Mouse (Mus musculus) hindbrain, embryonic 13.5 days (tissue): ENCODE measurements at regions not wholly inside any gene's neighbourhood (a gene's known extent, or its start where the extent isn't known, plus 50 kb on each side); places are given as distances from the start of the nearest gene placed in this dataset.

Experiments used
- ATAC-seq: fragments of 200-750 bp; cut with Nextera tagmentation; 2 replicates; pipeline ENCODE4 v1.8.0; 2017; ENCODE audit warnings: moderate TSS enrichment; ENCODE audit not compliant: low FRiP score
- H3K27ac ChIP-seq: fragments of 300-500 bp; sonication (generic); 2 replicates; pipeline ENCODE4 v1.5.1; 2015; ENCODE audit warnings: inconsistent platforms, mild to moderate bottlenecking, moderate library complexity
- H3K27me3 ChIP-seq: fragments of 300-500 bp; sonication (generic); 2 replicates; pipeline ENCODE4 v1.6.1; 2015; ENCODE audit warnings: mild to moderate bottlenecking, inconsistent platforms
- H3K36me3 ChIP-seq: fragments of 300-500 bp; sonication (generic); 2 replicates; pipeline ENCODE4 v1.6.1; 2015; ENCODE audit warnings: mild to moderate bottlenecking, inconsistent platforms
- H3K4me1 ChIP-seq: fragments of 300-500 bp; sonication (generic); replicated peaks from 2 replicates; pipeline ENCODE4 v1.6.1; 2015; ENCODE audit warnings: inconsistent platforms
- H3K4me2 ChIP-seq: fragments of 300-500 bp; sonication (generic); 2 replicates; pipeline ENCODE4 v1.6.1; 2015; ENCODE audit warnings: inconsistent platforms, mild to moderate bottlenecking, moderate library complexity
- H3K4me3 ChIP-seq: fragments of 300-500 bp; sonication (generic); 2 replicates; pipeline ENCODE4 v1.5.1; 2015; ENCODE audit warnings: mild to moderate bottlenecking, inconsistent platforms
- H3K9ac ChIP-seq: fragments of 300-500 bp; sonication (generic); 2 replicates; pipeline ENCODE4 v1.6.1; 2015; ENCODE audit warnings: mild to moderate bottlenecking, inconsistent platforms
- H3K9me3 ChIP-seq: fragments of 300-500 bp; sonication (generic); 2 replicates; pipeline ENCODE4 v1.6.1; 2016; ENCODE audit warnings: inconsistent platforms
- WGBS: fragments of 180-500 bp; shearing (Covaris S2); methylation state at CpG from one replicate; pipeline ENCODE4 v1.1.7; 2015; 5-methylcytosine and 5-hydroxymethylcytosine counted together

DNA sequence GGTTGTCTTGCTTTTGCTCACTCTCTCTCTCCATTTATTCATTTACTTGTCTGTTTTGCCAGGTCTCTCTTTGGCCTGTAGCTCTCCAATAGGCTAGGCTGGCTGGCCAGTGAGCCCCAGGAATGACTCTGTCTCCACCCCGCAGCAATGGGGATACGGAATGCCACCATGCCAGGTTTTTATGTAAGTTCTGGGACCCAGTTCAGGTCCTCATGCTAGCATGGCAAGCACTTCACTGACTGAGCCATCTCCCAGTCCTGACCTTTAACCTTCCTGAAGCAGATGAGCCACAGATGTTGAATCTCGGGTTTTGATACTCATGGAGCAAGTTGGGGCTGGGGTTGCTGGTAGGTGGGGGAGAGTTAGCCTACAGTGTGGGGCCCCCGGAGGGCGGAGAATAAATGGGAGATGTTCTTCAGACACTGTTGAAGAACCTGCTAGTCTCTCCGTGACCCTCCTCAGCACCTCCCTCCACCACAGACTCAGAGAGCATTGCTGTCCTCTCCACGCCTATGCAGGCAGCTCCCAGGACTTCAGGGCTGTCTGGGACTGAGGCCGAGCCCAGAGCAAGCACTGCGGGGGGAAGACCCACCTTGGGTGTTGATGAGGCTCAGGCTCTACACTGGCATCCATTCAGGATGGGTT is 83.9 kb downstream of the Gm11733 start:
- peaks cover 15% of the 10 kb centered on the region; the same call in 1 of the 2 replicates for H3K4me1 ChIP-seq
- H3K36me3 ChIP-seq: no peaks in the 10 kb centered on the region
- 87% methylated on average over 9 of the region's 9 CpGs for WGBS
- no peaks in the 10 kb centered on the region; the same call in 1 of the 2 replicates for H3K9me3 ChIP-seq
- no peak overlapping the region for H3K27ac ChIP-seq
- H3K4me3 ChIP-seq: no peak overlapping the region
- H3K4me2 ChIP-seq: no peak overlapping the region
- ATAC-seq: no peak
- no peak overlapping the region for H3K9ac ChIP-seq
- 0 out of 2 replicates have a peak, but pooled peaks cover 2% of the 10 kb centered on the region for H3K27me3 ChIP-seq

DNA sequence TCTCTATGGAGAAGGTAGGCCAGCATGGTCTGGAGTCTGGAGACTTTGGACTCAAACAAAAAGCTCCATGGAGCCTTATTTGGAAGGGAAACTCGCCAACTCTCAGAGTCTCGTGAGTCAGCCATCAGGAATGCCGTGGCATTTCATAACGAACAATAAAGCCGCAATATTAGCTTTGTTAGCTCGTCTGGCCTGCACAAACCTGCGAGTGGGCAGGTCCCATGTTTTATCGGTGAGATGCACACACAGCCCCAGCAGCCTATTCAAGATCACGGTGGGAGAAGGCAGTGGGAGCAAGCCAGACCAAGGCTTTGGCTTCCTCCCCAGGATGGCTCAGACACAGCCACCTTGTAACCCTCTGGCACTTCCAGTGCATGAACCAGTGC is 84.4 kb downstream of the Gm11733 start:
- H3K9me3 ChIP-seq: no peaks in the 10 kb centered on the region; the same call in 1 of the 2 replicates
- H3K4me3 ChIP-seq: no peak overlapping the region
- H3K27ac ChIP-seq: no peak overlapping the region
- no peak overlapping the region for H3K4me2 ChIP-seq
- H3K4me1 ChIP-seq: peaks cover 15% of the 10 kb centered on the region; the same call in 1 of the 2 replicates
- H3K27me3 ChIP-seq: 0 out of 2 replicates have a peak, but pooled peaks cover 2% of the 10 kb centered on the region
- 72% methylated on average over 9 of the region's 9 CpGs for WGBS
- no peak for ATAC-seq
- no peaks in the 10 kb centered on the region for H3K36me3 ChIP-seq
- no peak overlapping the region for H3K9ac ChIP-seq

DNA sequence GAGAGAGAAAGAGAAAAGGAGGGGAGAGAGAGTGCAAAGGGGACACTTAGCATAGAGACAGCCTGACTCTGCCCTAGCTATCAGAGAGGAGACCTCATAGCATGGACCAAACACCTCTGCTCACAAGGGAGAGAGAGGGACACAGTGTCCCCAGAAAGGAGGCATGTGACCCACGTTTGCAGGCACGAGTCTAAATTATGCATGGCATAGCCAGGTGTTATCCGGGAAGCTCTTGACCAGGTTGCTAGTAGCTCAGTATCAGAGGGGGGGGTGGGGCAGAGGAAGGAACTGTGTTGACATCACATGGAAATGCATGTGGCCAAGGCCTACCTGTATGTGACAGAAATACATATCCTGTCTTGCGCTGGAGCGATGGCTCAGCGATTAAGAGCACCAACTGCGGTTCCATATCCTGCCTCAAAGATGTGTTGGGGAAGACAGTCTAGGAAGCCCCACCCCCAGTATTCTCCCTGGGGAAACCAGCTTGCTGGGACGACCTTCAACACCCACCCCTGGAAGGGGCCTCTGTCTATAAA is 84.5 kb upstream of the Tnrc6c start:
- 73% methylated on average over 8 of the region's 8 CpGs for WGBS
- no peak for ATAC-seq
- no peak overlapping the region for H3K27ac ChIP-seq

DNA sequence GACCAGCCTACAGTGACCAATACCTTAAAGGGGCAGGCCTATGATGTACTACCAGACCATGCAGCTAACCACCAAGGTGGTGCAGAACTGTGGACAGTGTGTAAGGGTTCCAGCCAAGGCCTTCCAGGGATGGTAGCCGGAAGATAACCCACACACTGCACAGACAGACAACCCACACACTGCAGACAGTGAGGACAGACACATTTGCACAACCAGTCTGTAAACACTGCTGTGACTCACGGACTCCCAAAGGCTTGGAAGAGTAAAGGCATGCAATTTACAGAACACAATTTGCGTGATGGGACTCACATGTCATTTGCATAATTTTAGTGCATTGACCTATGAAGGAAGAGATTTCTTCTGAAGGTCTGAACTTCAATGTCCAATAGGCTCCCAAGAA is 82.2 kb upstream of the Tnrc6c start:
- no peak overlapping the region for H3K4me2 ChIP-seq
- 0 out of 2 replicates have a peak, but pooled peaks cover 2% of the 10 kb centered on the region for H3K27me3 ChIP-seq
- H3K9ac ChIP-seq: no peak overlapping the region
- H3K4me1 ChIP-seq: peaks cover 9% of the 10 kb centered on the region; the same call in 1 of the 2 replicates
- no peaks in the 10 kb centered on the region for H3K9me3 ChIP-seq
- ATAC-seq: no peak
- H3K27ac ChIP-seq: no peak overlapping the region
- no peaks in the 10 kb centered on the region for H3K36me3 ChIP-seq
- no peak overlapping the region for H3K4me3 ChIP-seq
- WGBS: 94% methylated on average over 3 of the region's 3 CpGs

More for the DNA sequence above, 84.5 kb upstream of the Tnrc6c start:
- H3K4me3 ChIP-seq: no peak overlapping the region
- H3K36me3 ChIP-seq: no peaks in the 10 kb centered on the region
- 0 out of 2 replicates have a peak, but pooled peaks cover 2% of the 10 kb centered on the region for H3K27me3 ChIP-seq
- H3K4me1 ChIP-seq: peaks cover 15% of the 10 kb centered on the region; the same call in 1 of the 2 replicates
- H3K9me3 ChIP-seq: no peaks in the 10 kb centered on the region; the same call in 1 of the 2 replicates
- no peak overlapping the region for H3K4me2 ChIP-seq
- no peak overlapping the region for H3K9ac ChIP-seq

DNA sequence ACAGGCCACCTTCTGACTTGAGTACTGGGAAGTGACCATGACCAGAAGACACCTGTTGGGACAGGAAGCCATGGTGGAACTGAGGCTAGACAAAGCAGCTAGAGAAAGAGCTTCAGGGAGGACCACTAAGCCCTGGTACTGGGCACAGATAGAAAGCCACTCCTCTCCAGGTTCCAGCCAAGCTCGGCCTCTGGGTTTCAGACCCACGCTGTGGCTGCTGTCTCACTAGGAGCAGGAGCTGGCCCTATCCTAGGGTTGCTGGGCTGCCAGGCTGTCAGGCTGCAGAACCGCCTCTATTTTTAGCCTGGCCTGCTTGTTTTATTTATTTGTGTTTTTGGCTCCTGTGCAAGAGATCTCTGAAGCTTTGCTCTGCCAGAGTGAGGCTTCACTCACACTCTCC is 79.4 kb upstream of the Tnrc6c start:
- no peak overlapping the region for H3K4me2 ChIP-seq
- no peaks in the 10 kb centered on the region for H3K27me3 ChIP-seq
- no peak for ATAC-seq
- H3K9me3 ChIP-seq: no peaks in the 10 kb centered on the region
- WGBS: 66% methylated on average over 3 of the region's 3 CpGs
- no peak overlapping the region for H3K4me3 ChIP-seq
- H3K36me3 ChIP-seq: no peaks in the 10 kb centered on the region
- peaks cover 11% of the 10 kb centered on the region for H3K4me1 ChIP-seq
- no peak overlapping the region for H3K9ac ChIP-seq
- H3K27ac ChIP-seq: no peak overlapping the region

DNA sequence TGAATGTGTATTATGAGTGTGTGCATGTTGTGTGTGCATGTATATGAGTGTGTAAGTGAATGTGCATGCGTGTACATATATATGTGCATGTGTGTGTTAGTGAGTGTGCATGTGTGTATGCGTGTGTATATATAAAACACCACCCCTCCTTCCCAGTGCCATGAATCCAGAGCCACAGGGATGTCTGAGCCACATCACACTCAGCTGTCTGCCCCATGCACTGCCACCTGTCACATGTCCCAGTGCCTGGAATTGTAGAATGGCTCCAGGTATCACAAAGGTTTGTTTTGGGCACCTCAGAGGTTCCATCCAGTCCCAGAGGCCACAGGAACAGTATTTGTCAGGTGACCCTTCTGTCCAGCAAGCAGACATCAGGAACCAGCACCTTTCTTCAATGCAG is 75.0 kb upstream of the Tnrc6c start:
- ATAC-seq: no peak
- 96% methylated on average over 2 of the region's 2 CpGs for WGBS
- Histone ChIP-seq H3K27me3 (no peaks in the 10 kb centered on the region), H3K4me2 (no peak overlapping the region), H3K4me1 (peaks cover 18% of the 10 kb centered on the region), H3K27ac (no peak overlapping the region), H3K9ac (no peak overlapping the region), H3K9me3 (no peaks in the 10 kb centered on the region), H3K4me3 (no peak overlapping the region), H3K36me3 (no peaks in the 10 kb centered on the region)

DNA sequence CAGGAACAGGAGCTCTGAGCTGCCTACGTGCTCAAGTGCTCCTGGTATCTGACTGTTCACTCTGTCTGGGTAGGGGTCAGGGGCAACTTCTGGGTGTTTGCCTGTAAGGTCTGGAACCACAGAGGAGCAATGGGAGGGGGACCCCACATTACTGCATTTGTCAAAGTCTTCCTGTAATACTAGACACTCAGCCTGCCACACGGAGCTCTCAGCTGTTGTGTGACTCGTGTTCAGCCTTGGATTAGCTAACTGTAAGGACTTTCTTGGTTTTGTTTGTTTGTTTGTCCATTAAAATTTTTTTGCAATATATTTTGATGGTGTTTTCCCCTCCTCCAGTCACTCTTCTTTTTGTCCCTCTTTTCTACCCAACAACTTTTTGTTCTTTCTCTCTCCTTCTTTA is 74.4 kb upstream of the Tnrc6c start:
- Histone ChIP-seq H3K9ac (no peak overlapping the region), H3K27ac (no peak overlapping the region), H3K4me1 (peaks cover 18% of the 10 kb centered on the region), H3K4me2 (no peak overlapping the region), H3K9me3 (no peaks in the 10 kb centered on the region), H3K27me3 (no peaks in the 10 kb centered on the region), H3K4me3 (no peak overlapping the region), H3K36me3 (no peaks in the 10 kb centered on the region)
- no peak for ATAC-seq
- WGBS: 50% methylated on average over 3 of the region's 3 CpGs

DNA sequence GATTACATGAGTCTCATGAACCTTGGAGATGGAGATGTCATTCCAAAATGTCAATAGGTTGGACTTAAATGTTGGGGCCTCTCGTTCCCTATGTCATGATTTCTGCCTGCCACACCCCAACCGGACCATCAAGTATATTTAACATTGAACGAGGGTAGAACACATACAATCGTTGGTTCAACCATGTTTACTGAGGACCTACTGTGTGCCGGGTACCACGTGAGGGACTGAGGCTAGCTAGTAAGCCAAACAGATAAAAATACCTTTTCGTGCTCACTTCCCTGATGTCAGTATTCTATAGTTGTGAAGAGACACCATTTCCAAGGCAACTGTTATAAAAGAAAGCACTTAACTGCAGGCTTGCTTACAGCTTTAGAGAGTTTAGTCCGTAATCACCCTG is 70.6 kb upstream of the Tnrc6c start:
- no peaks in the 10 kb centered on the region for H3K9me3 ChIP-seq
- no peak for ATAC-seq
- H3K4me1 ChIP-seq: peaks cover 23% of the 10 kb centered on the region
- no peaks in the 10 kb centered on the region for H3K27me3 ChIP-seq
- 95% methylated on average over 8 of the region's 8 CpGs for WGBS
- H3K4me3 ChIP-seq: no peak overlapping the region
- H3K4me2 ChIP-seq: no peak overlapping the region
- no peaks in the 10 kb centered on the region for H3K36me3 ChIP-seq
- H3K27ac ChIP-seq: no peak overlapping the region
- no peak overlapping the region for H3K9ac ChIP-seq

DNA sequence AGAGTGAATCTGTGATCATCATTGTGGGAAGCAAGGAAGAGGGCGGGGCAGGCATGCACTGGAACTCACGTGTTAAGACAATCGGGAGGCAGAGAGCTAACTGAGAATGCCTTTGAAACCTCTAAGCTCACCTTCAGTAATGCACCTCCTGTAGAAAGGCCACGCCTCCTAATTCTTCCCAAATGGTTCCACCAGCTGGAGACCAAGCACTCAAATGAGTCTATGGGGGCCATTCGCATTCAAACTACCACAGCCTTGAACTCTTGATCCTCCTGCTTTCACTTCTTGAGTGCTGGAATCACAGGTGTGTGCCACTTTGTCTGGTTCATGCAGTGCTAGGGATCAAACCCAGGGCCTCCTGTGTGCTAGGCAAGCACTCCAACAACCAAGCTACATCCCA is 68.5 kb upstream of the Tnrc6c start:
- Histone ChIP-seq H3K9ac (no peak overlapping the region), H3K27ac (no peak overlapping the region), H3K36me3 (no peaks in the 10 kb centered on the region), H3K4me3 (no peak overlapping the region), H3K4me2 (no peak overlapping the region), H3K27me3 (no peaks in the 10 kb centered on the region), H3K4me1 (peaks cover 28% of the 10 kb centered on the region), H3K9me3 (no peaks in the 10 kb centered on the region)
- no peak for ATAC-seq
- WGBS: 85% methylated on average over 5 of the region's 5 CpGs

DNA sequence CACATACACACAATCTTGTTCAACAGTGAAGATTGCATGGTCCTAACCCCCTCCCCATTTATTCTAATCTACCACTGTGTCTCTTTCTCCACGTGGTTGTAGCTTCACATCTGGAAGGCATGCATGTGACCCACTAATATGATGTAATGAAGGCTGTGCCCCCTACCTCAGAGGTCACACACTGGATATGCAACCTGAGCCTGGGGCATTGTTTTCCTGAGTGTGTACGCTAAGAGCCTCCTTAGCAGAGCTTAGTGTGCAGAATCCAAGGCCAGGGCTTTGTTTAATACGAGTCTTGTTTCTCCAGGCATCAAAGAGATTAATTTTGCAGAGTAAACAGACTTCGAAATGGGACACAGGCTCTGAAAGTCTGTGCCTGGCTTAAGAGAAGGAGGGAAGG is 68.0 kb upstream of the Tnrc6c start:
- Histone ChIP-seq H3K4me3 (no peak overlapping the region), H3K9me3 (no peaks in the 10 kb centered on the region; the same call in 1 of the 2 replicates), H3K4me2 (no peak overlapping the region), H3K9ac (no peak overlapping the region), H3K27me3 (no peaks in the 10 kb centered on the region), H3K27ac (peak overlapping the region; percentile 70; the same call in 1 of the 2 replicates), H3K4me1 (peaks cover 23% of the 10 kb centered on the region), H3K36me3 (no peaks in the 10 kb centered on the region)
- 47% methylated on average over 4 of the region's 4 CpGs for WGBS
- ATAC-seq: no peak

DNA sequence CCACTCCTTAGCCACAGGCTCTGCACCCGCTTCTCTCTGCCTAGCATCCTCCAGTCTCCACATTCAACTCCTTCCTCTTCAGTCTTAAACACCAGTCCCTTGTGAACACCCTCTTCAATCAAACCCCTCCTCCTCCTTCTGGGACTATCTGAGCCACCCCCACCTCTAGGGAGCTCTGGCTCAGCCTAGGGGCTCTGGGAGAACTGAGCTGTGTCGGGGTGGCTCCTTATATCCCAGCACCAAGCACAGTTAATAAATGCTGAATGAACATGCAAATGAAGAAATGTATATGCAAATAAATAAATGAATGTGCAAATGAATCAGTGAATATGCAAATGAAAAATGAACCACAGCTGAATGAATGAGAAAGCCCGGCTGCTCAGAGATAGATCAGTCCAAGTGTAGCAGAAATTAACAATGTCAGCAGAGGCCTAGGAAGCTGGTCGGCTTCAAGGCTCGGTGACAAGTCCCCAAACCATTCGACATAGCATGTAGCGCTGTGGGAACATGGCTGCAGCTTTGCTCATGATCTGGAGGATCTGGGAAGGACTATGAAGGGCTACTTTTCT is 67.1 kb upstream of the Tnrc6c start:
- peak overlapping the region; percentile 70 for H3K27ac ChIP-seq

DNA sequence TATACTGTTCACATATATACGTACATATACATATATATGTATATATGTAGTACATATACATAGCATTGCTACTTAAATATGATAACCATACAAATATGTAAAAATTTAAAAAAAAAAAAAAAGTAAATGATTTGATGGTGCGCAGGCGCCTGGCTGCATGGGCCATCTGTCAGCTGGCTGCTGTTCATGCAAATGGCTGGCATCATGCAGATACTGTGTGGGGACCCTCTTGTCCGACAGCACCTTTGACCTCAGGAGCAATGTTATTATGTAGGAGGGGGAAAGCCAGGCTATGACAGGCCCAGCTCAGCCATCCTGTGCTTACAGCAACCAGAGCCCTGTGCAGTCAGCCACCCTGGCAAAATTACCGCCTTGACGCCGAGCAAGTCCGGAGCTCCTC is 65.1 kb upstream of the Tnrc6c start:
- Histone ChIP-seq H3K4me2 (no peak overlapping the region), H3K4me3 (no peak overlapping the region), H3K9me3 (no peaks in the 10 kb centered on the region; the same call in 1 of the 2 replicates), H3K36me3 (no peaks in the 10 kb centered on the region), H3K9ac (no peak overlapping the region), H3K27me3 (no peaks in the 10 kb centered on the region), H3K4me1 (peaks cover 27% of the 10 kb centered on the region), H3K27ac (no peak overlapping the region; the same call in 1 of the 2 replicates)
- WGBS: 69% methylated on average over 8 of the region's 8 CpGs
- no peak for ATAC-seq

More for the DNA sequence above, 67.1 kb upstream of the Tnrc6c start:
- ATAC-seq: peak; percentile 61; the same call in 1 of the 2 replicates
- no peak overlapping the region for H3K4me3 ChIP-seq
- no peaks in the 10 kb centered on the region for H3K27me3 ChIP-seq
- 58% methylated on average over 7 of the region's 7 CpGs for WGBS
- H3K36me3 ChIP-seq: no peaks in the 10 kb centered on the region
- H3K4me1 ChIP-seq: peaks cover 20% of the 10 kb centered on the region
- no peak overlapping the region for H3K9ac ChIP-seq
- no peaks in the 10 kb centered on the region; the same call in 1 of the 2 replicates for H3K9me3 ChIP-seq
- no peak overlapping the region for H3K4me2 ChIP-seq
